Mouse (Mus musculus) liver, embryonic 14.5 days (tissue): ENCODE results near the gene Gpr173.

ENCODE experiments used
- CTCF ChIP-seq: IDR thresholded peaks from 2 replicates; pipeline ENCODE4 v1.5.1; 2016; ENCODE audit warnings: antibody characterized with exemption, low read depth, control low read depth
- EP300 ChIP-seq: IDR thresholded peaks from 2 replicates; pipeline ENCODE4 v1.6.1; 2016; ENCODE audit warnings: antibody characterized with exemption, low read depth

- TF ChIP-seq CTCF = no peak
- TF ChIP-seq EP300 = no peak
These were observed 27.0 kb downstream of the Gpr173 start for GRCm38 (mm10) chrX:152341496-152341895.
